Mouse (Mus musculus): Measurements from ENCODE around the gene Cep170b. TPM values are rescaled to one million over a fixed set of nuclear protein-coding genes. Genes with fewer than 3 reads are reported as not detected.

Gene Cep170b
- total RNA-seq, 2 experiments from 2014 or later = 10.9 to 14.4 TPM

DNA sequence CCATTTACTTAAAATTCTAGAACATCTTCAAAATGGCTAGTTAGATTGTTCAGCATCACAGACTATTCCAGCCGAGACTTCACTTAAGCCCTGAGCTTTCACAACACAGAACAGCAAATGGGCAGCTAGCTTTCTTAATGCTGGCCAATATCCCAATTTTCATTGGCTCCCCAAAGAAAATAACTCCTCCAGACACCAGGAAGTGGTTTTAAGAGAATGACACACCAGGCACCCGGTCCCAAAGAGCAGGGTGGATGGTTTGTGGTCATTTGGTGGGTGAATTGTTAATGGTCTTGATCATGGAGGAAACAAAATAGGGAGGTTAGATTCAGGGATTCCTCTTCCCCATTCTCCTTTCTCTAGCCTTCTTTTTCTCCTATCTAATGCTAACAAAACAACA lies 32.1 kb downstream of the Cep170b start:
- DNase-seq = no peak
- intact Hi-C loops (cut with DNase I; ENCODE audit: low total_unique reads) = no loop called here

DNA sequence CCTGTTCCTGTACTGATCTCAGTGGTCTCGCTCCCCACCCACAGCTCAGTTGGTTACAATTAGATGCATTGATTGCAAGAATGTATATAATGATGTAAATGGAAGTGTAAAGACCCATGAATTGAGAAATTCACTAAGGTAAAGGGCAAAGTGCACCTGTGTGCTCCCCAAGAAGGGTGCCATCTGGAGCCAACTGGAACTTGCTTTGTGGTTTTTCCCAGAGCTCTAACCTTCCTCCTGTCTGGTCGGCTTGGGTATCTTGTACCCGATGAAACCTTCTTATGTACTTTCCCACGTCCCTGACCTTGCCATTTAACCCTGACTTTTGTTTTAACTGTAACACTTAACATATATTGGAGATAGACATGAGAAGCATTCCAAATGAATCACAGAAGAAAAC lies 35.6 kb downstream of the Cep170b start:
- no peak for DNase-seq
- intact Hi-C loops (cut with DNase I; ENCODE audit: low total_unique reads) = no loop called here

DNA sequence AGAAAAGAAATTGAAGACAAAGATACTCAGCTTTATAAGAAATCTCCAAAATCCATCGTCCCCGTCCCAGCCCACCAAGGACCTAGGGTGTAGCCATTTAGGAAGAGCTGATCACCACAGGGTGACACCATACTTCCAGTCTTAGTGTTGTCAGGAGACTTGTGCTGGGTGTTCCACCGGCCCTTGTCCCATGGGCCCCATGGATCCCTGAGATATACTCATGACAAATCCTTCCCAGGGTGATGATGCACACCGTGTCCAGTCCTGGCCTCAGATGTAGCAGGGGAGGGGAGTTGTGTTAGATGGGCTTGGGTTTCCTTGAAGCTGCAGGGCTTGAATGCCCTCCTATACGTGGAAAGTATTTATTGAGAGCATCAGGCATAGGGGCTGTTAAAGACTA lies 37.6 kb downstream of the Cep170b start:
- DNase-seq = no peak
- intact Hi-C loops (cut with DNase I; ENCODE audit: low total_unique reads) = no loop called here

DNA sequence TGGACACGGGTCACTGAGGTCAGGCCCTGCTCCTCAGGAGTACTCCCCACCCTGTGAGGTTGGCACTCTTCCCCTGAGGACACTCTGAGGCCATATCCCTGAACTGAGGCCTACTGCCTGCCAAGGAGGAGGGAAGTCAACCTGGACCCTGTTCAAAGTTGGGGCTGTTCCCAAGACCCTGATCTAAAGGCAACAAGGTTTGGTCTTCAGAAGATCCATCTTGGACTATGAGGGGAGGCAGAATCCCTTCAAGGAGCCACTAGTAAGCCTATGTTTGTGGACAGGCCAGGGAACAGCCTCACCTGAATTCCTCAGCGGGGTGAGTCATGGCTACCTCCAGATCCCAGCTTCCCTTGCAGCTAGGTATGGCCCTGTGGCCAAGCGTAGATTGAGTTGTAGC lies 39.2 kb downstream of the Cep170b start:
- peak; percentile 2 for DNase-seq
- intact Hi-C loops (cut with DNase I; ENCODE audit: low total_unique reads) = no loop called here

DNA sequence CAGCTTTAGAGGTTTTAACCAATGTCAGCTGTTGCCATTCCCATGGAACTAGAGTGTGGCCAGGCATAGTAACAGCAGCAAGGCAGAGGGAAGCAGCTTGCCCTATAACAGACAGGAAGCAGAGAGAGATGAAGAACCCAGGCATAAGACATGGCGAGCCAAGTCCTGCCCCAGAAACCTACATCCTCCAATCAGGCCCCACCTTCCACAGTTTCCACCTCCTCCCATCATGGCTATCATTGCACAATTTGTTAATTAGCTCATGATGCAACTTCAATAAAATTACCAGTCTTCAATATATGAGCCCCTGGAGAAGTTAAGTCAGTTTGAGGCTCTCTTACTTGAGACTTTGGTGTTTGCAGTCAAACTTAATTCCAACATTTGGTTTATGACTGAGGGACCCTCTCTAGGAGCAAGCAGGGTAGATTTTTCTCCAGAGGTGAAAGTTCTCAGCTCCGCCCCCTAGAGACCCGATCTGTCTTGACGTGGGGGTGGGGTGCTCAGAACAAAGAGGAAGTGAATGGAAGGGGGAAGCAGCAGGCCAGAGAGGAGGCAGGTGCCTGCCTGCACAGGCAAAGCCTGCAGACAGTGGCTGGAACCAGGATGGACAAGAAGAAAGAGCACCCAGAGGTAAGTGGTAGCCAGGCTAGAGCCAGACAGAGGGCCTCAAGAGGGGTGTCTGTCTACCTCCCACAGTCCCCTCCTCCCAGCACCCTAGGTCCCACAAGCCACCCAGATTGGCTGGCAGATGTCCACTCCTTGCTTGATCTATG lies 40.1 kb downstream of the Cep170b start, which contains the start of gene Pld4:
Pld4 (plus strand) TSS at position 502 of the 773 bp plus-strand sequence.
- no peak for DNase-seq

DNA sequence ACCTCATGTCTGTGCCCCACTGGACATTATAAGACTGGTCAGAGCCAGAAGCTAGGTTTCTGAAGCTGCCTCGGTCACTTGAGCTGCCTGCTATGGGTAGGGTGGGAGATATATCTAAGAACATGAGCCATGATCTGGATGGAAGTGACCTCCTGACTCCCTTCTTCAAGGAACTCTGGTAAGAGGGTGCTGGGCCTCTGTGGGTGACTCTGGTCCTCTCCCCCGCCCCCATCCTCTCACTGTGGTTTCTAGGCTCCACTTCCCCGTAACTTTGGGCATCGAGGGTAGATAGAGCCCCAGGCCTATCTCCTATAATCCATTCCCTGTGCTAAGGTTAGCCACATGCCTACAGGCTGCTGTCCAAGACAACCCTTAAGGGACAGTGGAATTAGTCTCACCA lies 41.2 kb downstream of the Cep170b start:
- intact Hi-C loops (cut with DNase I; ENCODE audit: low total_unique reads) = no loop called here
- DNase-seq = no peak

More for the DNA sequence above, 40.1 kb downstream of the Cep170b start, which contains the start of gene Pld4:
- intact Hi-C loops (cut with DNase I; ENCODE audit: low total_unique reads) = no loop called here

DNA sequence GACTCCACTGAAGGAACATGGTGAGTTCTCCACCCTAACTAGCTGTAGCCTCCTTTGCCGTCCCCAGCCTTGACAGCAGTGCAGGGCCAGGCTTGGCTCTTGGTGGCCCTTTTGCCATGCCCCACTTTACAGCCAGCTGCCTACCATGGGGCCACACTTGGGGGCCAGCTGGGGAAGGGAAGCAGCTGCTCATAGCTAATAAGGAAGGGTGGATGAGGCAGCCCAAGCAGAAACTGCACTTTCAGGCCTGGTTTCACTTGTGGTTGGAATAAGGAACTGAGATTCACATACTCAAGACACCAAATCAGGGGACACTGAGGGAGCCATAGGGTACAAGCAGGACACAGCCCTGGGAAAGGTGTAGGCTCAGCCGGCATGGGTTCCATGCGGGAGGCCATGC lies 41.8 kb downstream of the Cep170b start:
- DNase-seq = no peak
- intact Hi-C loops (cut with DNase I; ENCODE audit: low total_unique reads) = no loop called here

DNA sequence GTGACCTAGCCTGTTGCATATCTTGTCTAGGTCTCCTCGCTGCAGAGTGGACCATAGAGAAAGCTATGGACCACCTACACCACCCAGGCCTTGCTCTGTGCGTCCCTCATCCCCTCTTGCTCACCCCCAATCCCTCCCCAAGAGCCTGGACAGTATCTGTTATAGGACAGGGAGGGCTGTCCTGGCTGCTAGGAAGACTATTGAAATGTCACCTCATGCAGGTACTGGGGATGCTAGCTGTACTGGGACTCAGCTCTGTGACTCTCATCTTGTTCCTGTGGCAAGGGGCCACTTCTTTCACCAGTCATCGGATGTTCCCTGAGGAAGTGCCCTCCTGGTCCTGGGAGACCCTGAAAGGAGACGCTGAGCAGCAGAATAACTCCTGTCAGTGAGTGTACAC lies 42.9 kb downstream of the Cep170b start:
- intact Hi-C loops (cut with DNase I; ENCODE audit: low total_unique reads) = no loop called here
- peak; percentile 2 for DNase-seq

DNA sequence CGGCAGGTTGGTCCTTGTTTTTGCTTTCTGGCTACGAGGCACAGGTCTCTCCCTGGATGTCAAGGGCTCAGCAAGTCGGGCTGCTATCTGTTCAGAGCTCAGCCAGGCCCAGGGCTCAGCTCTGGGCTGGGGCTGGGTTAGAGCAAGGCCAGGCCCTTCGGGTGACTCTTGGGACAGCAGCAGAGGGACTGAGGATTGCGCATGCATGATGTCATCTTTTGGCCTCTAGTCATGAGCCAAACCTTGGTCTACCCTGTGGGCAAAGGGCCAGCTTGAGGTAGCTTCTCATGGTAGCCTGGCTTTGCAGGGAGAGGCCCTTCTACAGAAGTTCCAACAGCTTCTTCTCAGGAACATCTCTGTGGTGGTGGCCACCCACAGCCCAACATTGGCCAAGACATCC lies 43.9 kb downstream of the Cep170b start:
- peak; percentile 2 for DNase-seq
- intact Hi-C loops (cut with DNase I; ENCODE audit: low total_unique reads) = no loop called here

DNA sequence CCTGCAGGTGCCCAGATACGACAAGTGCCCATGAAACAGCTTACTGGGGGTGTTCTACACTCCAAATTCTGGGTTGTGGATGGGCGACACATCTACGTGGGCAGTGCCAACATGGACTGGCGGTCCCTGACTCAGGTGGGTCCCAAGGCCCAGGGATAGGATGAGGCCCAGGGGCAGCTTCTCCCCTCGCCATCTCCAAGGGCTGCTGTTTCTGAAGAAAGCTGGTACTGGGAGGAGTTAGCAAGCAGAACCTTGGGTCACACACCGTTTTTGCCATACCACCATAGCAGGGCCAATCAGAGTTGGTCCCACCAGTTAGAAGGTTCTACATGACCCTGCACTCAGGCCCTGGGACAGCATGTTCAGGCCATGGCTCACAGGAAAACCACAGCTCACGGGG lies 44.7 kb downstream of the Cep170b start:
- intact Hi-C loops (cut with DNase I; ENCODE audit: low total_unique reads) = no loop called here
- DNase-seq = peak; percentile 2

DNA sequence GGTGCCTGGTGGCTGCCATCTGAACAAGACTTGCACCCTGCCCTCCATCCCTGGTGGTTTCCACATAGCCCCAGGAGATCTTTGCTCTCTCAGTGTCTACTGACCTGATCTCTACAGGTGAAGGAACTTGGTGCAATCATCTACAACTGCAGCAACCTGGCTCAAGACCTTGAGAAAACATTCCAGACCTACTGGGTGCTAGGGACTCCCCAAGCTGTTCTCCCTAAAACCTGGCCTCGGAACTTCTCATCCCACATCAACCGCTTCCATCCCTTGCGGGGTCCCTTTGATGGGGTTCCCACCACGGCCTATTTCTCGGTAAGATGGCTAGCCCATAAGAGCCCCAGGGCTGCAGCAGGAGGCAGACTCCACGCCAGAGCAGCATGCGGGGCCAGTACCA lies 46.3 kb downstream of the Cep170b start:
- peak; percentile 0 for DNase-seq
- intact Hi-C loops (cut with DNase I; ENCODE audit: low total_unique reads) = no loop called here

DNA sequence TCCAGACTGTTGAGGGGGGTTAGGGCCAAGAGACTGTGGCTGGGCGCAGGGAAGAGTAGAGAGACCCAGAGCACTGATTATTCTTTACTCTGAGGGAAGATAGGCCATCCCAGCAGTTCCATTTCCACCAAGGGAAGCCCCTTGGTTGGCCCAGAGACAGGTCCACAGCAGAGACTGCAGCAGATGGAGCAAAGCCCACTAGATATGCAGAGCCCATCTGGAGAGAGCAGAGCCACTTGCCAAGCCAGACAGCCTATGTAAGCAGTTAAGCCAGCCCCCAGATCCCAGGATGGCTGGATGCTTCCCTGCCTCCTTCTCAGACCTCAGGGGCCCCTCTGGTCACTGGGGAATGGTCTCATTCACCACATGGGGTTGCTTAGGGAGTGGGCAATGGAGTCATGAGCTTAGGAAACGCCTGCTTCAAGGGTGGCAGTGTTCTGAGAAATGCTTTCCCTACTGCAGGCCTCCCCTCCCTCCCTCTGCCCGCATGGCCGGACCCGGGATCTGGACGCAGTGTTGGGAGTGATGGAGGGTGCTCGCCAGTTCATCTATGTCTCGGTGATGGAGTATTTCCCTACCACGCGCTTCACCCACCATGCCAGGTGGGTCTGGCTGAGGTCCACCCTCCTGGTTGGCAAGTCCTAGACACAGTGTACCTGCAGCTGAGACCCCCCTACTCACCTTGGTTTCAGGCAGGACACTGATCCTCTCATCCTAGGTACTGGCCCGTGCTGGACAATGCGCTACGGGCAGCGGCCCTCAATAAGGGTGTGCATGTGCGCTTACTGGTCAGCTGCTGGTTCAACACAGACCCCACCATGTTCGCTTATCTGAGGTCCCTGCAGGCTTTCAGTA lies 47.0 kb downstream of the Cep170b start:
- peak; percentile 3 for DNase-seq
- intact Hi-C loops (cut with DNase I; ENCODE audit: low total_unique reads) = no loop called here

DNA sequence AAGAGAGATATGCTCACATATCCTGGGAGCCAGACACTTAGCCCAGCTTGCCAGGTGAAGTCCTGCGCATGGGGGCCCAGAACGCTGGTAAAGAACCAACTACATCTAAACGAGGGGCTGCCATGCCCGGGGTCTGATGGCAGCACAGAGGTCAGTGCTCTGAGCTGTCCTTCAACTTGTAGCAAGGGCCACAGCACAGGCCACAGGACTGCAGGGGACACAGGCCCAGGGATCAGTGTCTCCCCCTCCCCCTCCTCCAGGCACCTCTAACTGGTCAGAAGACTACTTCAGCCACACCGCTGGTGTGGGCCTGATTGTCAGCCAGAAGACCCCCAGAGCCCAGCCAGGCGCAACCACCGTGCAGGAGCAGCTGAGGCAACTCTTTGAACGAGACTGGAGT lies 47.9 kb downstream of the Cep170b start:
- intact Hi-C loops (cut with DNase I; ENCODE audit: low total_unique reads) = no loop called here
- DNase-seq = peak; percentile 2

DNA sequence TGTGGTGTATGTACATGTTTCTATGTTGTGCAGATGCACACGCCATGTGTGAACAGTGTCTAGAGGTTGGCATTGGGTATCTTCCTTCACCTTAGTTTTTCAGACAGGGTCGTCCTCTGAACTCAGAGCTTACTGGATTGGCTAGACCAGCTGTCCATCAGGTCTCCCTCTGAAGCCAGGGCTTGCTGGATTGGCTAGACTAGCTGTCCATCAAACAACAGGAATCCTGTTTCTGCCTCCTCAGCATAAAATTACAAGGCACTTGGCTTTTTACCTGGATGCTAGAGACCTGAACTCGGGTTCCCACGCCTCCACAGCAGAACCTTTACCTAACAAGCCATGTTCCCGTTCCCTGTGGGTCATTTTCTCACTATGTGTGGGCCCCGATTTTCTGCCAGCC lies 48.8 kb downstream of the Cep170b start:
- intact Hi-C loops (cut with DNase I; ENCODE audit: low total_unique reads) = no loop called here
- DNase-seq = peak; percentile 3

DNA sequence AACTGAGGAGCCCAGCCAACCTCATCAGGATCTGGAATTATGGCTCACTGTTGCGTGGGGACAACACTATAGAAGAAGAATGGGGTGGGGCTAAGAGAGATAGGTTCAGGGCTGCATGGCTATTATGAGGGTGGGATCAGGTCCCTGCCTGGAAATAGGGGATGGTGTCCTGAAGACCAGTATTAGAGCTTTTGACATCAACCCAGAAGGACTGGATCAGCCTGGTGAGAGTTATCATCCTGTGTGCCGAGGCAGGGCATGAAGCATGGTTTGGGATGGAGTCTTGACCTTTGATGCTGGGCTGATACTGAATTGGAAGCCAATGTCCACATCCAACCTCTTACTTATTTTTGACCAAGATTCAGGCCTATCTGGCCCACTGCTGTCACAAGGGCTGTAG lies 49.5 kb downstream of the Cep170b start:
- intact Hi-C loops (cut with DNase I; ENCODE audit: low total_unique reads) = no loop called here

DNA sequence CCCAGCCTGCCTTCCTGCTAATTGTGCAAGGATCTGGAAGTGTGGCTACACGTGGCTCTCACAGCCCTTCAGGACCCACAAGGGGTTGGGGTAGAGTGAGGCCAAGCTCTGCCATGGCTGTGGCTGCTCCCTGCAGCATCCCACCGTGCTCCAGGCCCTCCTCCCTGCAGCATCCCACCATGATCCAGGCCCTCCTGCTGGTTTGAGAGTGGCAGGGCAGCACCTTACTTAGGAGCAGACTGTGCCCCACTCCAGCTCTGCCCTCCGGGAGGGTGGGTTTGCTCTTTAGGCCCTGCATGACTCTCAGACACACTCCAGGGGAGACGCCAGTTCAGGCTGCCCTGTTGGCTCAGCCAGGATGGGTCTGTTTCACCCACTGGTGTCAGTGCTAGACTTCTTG lies 50.1 kb downstream of the Cep170b start:
- intact Hi-C loops (cut with DNase I; ENCODE audit: low total_unique reads) = no loop called here
- peak; percentile 2 for DNase-seq

More for the DNA sequence above, 49.5 kb downstream of the Cep170b start:
- DNase-seq = no peak

DNA sequence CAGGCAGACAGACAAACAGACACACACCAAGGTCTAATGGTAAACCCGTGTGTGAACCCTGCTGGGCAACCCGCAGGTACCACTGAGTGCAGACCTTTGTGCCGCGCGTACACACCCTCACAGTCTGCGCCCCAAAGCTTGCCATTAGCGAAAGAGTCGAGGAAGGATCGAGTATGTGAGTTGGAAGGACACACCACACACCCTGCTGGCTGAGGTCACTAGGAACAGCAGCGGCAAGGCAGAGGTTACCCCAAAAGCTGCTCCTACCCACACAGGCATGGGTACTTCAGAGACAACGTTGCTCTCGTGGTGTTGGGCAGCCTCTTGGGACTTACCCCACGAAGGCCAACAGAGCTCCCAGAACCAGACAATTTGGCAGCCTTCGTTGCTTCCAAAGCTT lies 52.1 kb downstream of the Cep170b start:
- peak; percentile 1 for DNase-seq
- intact Hi-C loops (cut with DNase I; ENCODE audit: low total_unique reads) = no loop called here

DNA sequence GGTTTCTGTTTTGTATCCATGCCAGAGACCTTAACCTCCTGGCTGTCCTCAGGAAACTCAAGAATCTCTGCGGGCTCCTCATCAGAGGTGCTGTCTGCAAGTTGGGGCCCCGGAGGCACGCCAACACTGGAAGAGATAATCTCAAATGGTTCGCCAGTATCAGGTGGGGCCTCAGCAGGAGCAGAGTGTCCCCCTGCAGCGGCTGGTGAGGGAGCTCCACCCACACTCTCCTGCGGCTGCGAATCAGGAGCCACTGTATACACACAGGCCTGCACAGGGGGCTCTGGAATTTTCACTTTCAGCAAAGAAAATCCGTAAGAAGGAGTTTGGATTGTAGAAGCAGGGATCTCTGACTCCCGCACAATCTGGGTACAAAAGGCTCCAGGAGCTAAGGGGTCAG lies 53.1 kb downstream of the Cep170b start:
- DNase-seq = peak; percentile 1
- intact Hi-C loops (cut with DNase I; ENCODE audit: low total_unique reads) = no loop called here

DNA sequence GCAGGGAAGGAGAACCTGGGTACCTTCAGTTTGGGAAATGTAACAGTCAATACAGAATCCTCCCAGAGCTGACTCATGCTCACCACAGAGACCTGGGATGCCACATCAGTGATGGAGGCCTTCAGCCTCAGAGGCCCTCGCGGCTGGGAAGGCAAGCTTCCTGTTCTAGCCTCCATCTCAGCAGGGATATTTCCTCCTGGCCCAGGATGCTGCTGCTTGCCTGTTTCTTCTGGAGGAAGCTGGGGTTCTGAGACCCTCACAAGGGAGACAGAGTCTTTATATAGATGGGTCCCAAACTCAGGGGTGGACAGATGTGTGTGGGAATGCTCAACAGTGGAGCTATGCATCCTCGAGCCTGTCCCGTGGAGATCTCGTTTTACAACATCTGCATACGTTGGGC lies 53.8 kb downstream of the Cep170b start:
- intact Hi-C loops (cut with DNase I; ENCODE audit: low total_unique reads) = no loop called here

DNA sequence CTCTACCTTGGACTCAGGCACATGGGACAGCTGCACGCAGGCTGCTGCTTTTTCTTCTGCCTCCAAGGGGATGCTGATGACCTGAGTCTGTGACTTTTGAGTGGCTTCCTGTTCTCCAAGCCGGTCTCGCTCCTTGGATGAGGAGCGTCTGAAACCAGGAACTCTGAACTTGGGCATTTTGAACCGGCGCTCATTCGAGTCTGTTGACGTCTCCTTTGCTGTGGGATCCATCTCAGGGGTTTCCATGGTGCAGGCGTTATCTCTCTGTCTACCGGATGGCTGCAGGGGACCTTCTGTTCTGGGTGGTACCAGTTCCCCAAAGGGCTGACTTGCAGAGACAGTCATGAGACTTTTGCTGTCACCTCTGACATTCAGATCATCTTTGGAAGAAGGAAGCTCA lies 54.2 kb downstream of the Cep170b start:
- DNase-seq = peak; percentile 1
- intact Hi-C loops (cut with DNase I; ENCODE audit: low total_unique reads) = no loop called here

More for the DNA sequence above, 53.8 kb downstream of the Cep170b start:
- peak; percentile 1 for DNase-seq

DNA sequence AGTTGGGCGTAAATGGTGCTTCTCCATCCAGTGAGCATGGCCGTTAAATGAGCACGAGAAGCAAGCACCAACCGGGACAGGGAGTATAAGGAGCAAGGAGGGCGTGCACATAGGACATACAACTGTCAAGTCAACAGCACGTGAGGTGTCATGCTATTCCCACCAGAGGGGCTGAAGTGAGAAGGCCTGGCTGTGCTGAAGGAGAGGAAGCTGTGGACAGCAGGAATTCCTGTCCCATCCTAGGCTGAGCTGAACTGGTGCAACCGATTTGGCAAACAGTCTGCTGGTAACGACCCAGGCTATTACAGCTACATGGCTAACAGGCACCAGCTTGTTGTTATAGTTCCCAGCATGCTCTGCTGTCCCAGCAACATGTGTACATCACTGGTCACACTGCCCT lies 70.8 kb downstream of the Cep170b start:
- intact Hi-C loops (cut with DNase I; ENCODE audit: low total_unique reads) = no loop called here
- no peak for DNase-seq
